Comparison of ENCODE assay signal across 10 mouse cellular contexts in genomic region chr11:117475669-117476068, GRCm38 (mm10). TPM values are rescaled to one million over a fixed set of nuclear protein-coding genes. Genes with fewer than 3 reads are reported as not detected.
DNase-seq lines count a peak whose midpoint lies in the region; ATAC-seq and TF ChIP-seq lines count a peak whose summit lies in the region.
"Had no signal": no experiment of that assay in that cellular context is flagged by ENCODE, and none has a peak within 500 bp of the region (broad histone marks: within the 10 kb centered on the region; RNA-seq: fewer than 3 reads in every experiment).

No protein-coding gene starts in this region.

- H3K27me3 ChIP-seq in heart, embryonic 12.5 days (replicated peaks), result peaks cover 13% of the 10 kb centered on the region; the same call in 1 of the 2 replicates
- no peaks in the 10 kb centered on the region for H3K27me3 ChIP-seq in limb, embryonic 12.5 days
- no peaks in the 10 kb centered on the region for H3K27me3 ChIP-seq in stomach, postnatal 0 days (ENCODE audit: control insufficient read depth, insufficient read depth, low read length)

- DNase-seq in heart, adult 18-20 months, result peak; percentile 38 to 42
- no peak for DNase-seq in heart, adult 8-10 months (ENCODE audit: low spot score)
- peak; percentile 84 for DNase-seq in ZHBTc4 (ENCODE audit: low read depth, low spot score)
- peak; percentile 76 for DNase-seq in stomach, postnatal 0 days (ENCODE audit: low spot score)
- DNase-seq in right cerebral cortex, postnatal 4 days, result no peak
- no peak for DNase-seq in layer of hippocampus, postnatal 14 days (ENCODE audit: low spot score in 2 of 2)

- H3K9me3 ChIP-seq in heart, embryonic 12.5 days (replicated peaks), result peaks cover 8% of the 10 kb centered on the region; the same call in 1 of the 2 replicates
- peaks cover 6% of the 10 kb centered on the region; the same call in 1 of the 2 replicates for H3K9me3 ChIP-seq in limb, embryonic 12.5 days
- H3K9me3 ChIP-seq in stomach, postnatal 0 days (ENCODE audit: control insufficient read depth, low read length), result no peaks in the 10 kb centered on the region

- no peak for TF ChIP-seq EP300 in stomach, postnatal 0 days (optimal IDR thresholded peaks at IDR 0.05)

- H3K4me3 ChIP-seq in heart, embryonic 12.5 days, result no peak overlapping the region
- no peak overlapping the region for H3K4me3 ChIP-seq in limb, embryonic 12.5 days (replicated peaks)
- no peak overlapping the region for H3K4me3 ChIP-seq in stomach, postnatal 0 days (ENCODE audit: low read depth, low read length)

- peak overlapping the region; percentile 47 for H3K4me2 ChIP-seq in heart, embryonic 12.5 days
- H3K4me2 ChIP-seq in limb, embryonic 12.5 days, result peak overlapping the region; percentile 33
- H3K4me2 ChIP-seq in stomach, postnatal 0 days (replicated peaks; ENCODE audit: low read depth), result peak overlapping the region; percentile 32

- no peak overlapping the region for H3K27ac ChIP-seq in heart, embryonic 12.5 days (ENCODE audit: poor library complexity, severe bottlenecking)
- H3K27ac ChIP-seq in limb, embryonic 12.5 days, result no peak overlapping the region
- H3K27ac ChIP-seq in stomach, postnatal 0 days (replicated peaks), result no peak overlapping the region

- no peak for ATAC-seq in heart, embryonic 12.5 days (ENCODE audit: insufficient number of reproducible peaks, low FRiP score)
- no peak for ATAC-seq in limb, embryonic 12.5 days (ENCODE audit: insufficient number of reproducible peaks, insufficient read depth, low FRiP score, low TSS enrichment, low read depth)
- peak; percentile 49; the same call in 1 of the 2 replicates for ATAC-seq in stomach, postnatal 0 days (ENCODE audit: low FRiP score, low TSS enrichment)

- no peak for TF ChIP-seq CTCF in stomach, postnatal 0 days (IDR thresholded peaks at IDR 0.05; ENCODE audit: low read depth)

- peaks cover 8% of the 10 kb centered on the region for H3K4me1 ChIP-seq in heart, embryonic 12.5 days (replicated peaks)
- H3K4me1 ChIP-seq in limb, embryonic 12.5 days (replicated peaks), result peaks cover 28% of the 10 kb centered on the region
- H3K4me1 ChIP-seq in stomach, postnatal 0 days (replicated peaks; ENCODE audit: control insufficient read depth, insufficient read depth), result no peaks in the 10 kb centered on the region

- WGBS in heart, embryonic 12.5 days, result 23% methylated on average over 10 of the region's 10 CpGs
- 22% methylated on average over 10 of the region's 10 CpGs for WGBS in limb, embryonic 12.5 days
- WGBS in stomach, postnatal 0 days, result 22% methylated on average over 10 of the region's 10 CpGs

- H3K36me3 ChIP-seq in heart, embryonic 12.5 days, result no peaks in the 10 kb centered on the region
- H3K36me3 ChIP-seq in limb, embryonic 12.5 days, result no peaks in the 10 kb centered on the region
- no peaks in the 10 kb centered on the region for H3K36me3 ChIP-seq in stomach, postnatal 0 days (ENCODE audit: control insufficient read depth, insufficient read depth, low read length)

- no peak overlapping the region for H3K9ac ChIP-seq in heart, embryonic 12.5 days
- no peak overlapping the region for H3K9ac ChIP-seq in limb, embryonic 12.5 days (replicated peaks)
- no peak overlapping the region for H3K9ac ChIP-seq in stomach, postnatal 0 days (ENCODE audit: low read length)

RNA-seq across cellular contexts. Expression of gene Gm11733, which starts 8.5 kb away (rescaled TPM):
- total RNA-seq in heart, adult 18-20 months (2021), result not detected
- total RNA-seq in heart, adult 8-10 months (2022), result under 1 TPM in 1 of 4 experiments, not detected in 3; 0.11 TPM
- not detected in 2 replicates for polyA plus RNA-seq in heart, embryonic 12.5 days (2016; fragmentation: Nextera tagmentation; extraction: Ambion mirVana)
- polyA plus RNA-seq in limb, embryonic 12.5 days (2016; fragmentation: Nextera tagmentation; extraction: Ambion mirVana), result not detected in 2 replicates
- not detected in 2 replicates for polyA plus RNA-seq in stomach, postnatal 0 days (2015; fragmentation: Nextera tagmentation; extraction: Ambion mirVana)
- total RNA-seq in layer of hippocampus, postnatal 14 days (2021), result not detected
- polyA plus RNA-seq: large intestine, adult 2 months; testis, adult 2 months had no signal

Comparison
In these comparisons a context has a peak if more than half of its experiments do, and no peak if none do; other contexts are left out.
1. DNase-seq: peak in heart, adult 18-20 months (2 of 2), ZHBTc4 (single experiment) and stomach, postnatal 0 days (single experiment); none in heart, adult 8-10 months (single experiment), right cerebral cortex, postnatal 4 days (single experiment) and layer of hippocampus, postnatal 14 days (0 of 2).
2. Peak in every context shown above with its lines, with median percentiles within 50 percentile points of each other: H3K4me2 ChIP-seq.